Mouse (Mus musculus) forebrain, embryonic 12.5 days (tissue): ENCODE results near the gene Pfkm. TPM values are rescaled to one million over a fixed set of nuclear protein-coding genes. Genes with fewer than 3 reads are reported as not detected.

Source experiments
- ATAC-seq: fragments of 200-750 bp; cut with Nextera tagmentation; 2 replicates; pipeline ENCODE4 v1.8.0; 2017; ENCODE audit warnings: moderate TSS enrichment; ENCODE audit not compliant: low FRiP score
- H3K27ac ChIP-seq: fragments of 300-500 bp; sonication (generic); 2 replicates; pipeline ENCODE4 v1.5.1; 2016; ENCODE audit warnings: mild to moderate bottlenecking
- H3K27me3 ChIP-seq: fragments of 300-500 bp; sonication (generic); 2 replicates; pipeline ENCODE4 v1.6.1; 2016; ENCODE audit warnings: mild to moderate bottlenecking
- H3K36me3 ChIP-seq: fragments of 300-500 bp; sonication (generic); replicated peaks from 2 replicates; pipeline ENCODE4 v1.6.1; 2016; ENCODE audit warnings: mild to moderate bottlenecking
- H3K4me1 ChIP-seq: fragments of 300-500 bp; sonication (generic); 2 replicates; pipeline ENCODE4 v1.6.1; 2016
- H3K4me2 ChIP-seq: fragments of 300-500 bp; sonication (generic); 2 replicates; pipeline ENCODE4 v1.6.1; 2016; ENCODE audit warnings: mild to moderate bottlenecking, moderate library complexity
- H3K4me3 ChIP-seq: fragments of 300-500 bp; sonication (generic); replicated peaks from 2 replicates; pipeline ENCODE4 v1.5.1; 2016; ENCODE audit warnings: mild to moderate bottlenecking
- H3K9ac ChIP-seq: fragments of 300-500 bp; sonication (generic); 2 replicates; pipeline ENCODE4 v1.6.1; 2016; ENCODE audit warnings: mild to moderate bottlenecking
- H3K9me3 ChIP-seq: fragments of 300-500 bp; sonication (generic); 2 replicates; pipeline ENCODE4 v1.6.1; 2016
- WGBS: fragments of 180-500 bp; shearing (Covaris S2); methylation state at CpG from one replicate; pipeline ENCODE4 v1.1.7; 2016; 5-methylcytosine and 5-hydroxymethylcytosine counted together
- polyA plus RNA-seq: library from polyadenylated mRNA; unstranded; fragments of >200 nt; fragmentation: Nextera tagmentation; extraction: Ambion mirVana; gene quantifications from 2 replicates; pipeline ENCODE4 v1.2.1, GENCODE M21; 2016

The Pfkm gene
- polyA plus RNA-seq, 1 experiment from 2014 or later, result 52.5 TPM

GRCm38 (mm10) chr15:98131451-98131850 lies 39.1 kb downstream of the Pfkm start:
- no peak overlapping the region for H3K9ac ChIP-seq
- H3K27ac ChIP-seq, result no peak overlapping the region
- peaks cover 95% of the 10 kb centered on the region for H3K36me3 ChIP-seq
- H3K4me3 ChIP-seq, result no peak overlapping the region
- no peak overlapping the region for H3K4me2 ChIP-seq
- WGBS, result 93% methylated on average over 7 of the region's 7 CpGs
- H3K9me3 ChIP-seq, result no peaks in the 10 kb centered on the region
- no peaks in the 10 kb centered on the region for H3K4me1 ChIP-seq
- ATAC-seq, result no peak
- H3K27me3 ChIP-seq, result no peaks in the 10 kb centered on the region

GRCm38 (mm10) chr15:98131942-98132655 lies 39.7 kb downstream of the Pfkm start:
- Histone ChIP-seq H3K4me3 (no peak overlapping the region), H3K9ac (no peak overlapping the region), H3K4me1 (no peaks in the 10 kb centered on the region), H3K36me3 (peaks cover 95% of the 10 kb centered on the region), H3K27ac (no peak overlapping the region), H3K4me2 (no peak overlapping the region), H3K9me3 (no peaks in the 10 kb centered on the region), H3K27me3 (no peaks in the 10 kb centered on the region)
- ATAC-seq, result no peak
- 91% methylated on average over 15 of the region's 15 CpGs for WGBS

GRCm38 (mm10) chr15:98133471-98133870 lies 41.1 kb downstream of the Pfkm start:
- Histone ChIP-seq H3K27ac (no peak overlapping the region), H3K36me3 (peaks cover 91% of the 10 kb centered on the region), H3K27me3 (no peaks in the 10 kb centered on the region), H3K4me3 (no peak overlapping the region), H3K9me3 (no peaks in the 10 kb centered on the region), H3K4me1 (no peaks in the 10 kb centered on the region), H3K9ac (no peak overlapping the region), H3K4me2 (no peak overlapping the region)
- no peak for ATAC-seq
- 93% methylated on average over 3 of the region's 3 CpGs for WGBS

- H3K4me1 ChIP-seq, result no peaks in the 10 kb centered on the region
- H3K27me3 ChIP-seq, result no peaks in the 10 kb centered on the region
- peaks cover 85% of the 10 kb centered on the region for H3K36me3 ChIP-seq
- no peak overlapping the region for H3K9ac ChIP-seq
- H3K4me3 ChIP-seq, result no peak overlapping the region
- H3K9me3 ChIP-seq, result no peaks in the 10 kb centered on the region
- no peak overlapping the region for H3K27ac ChIP-seq
- no peak overlapping the region for H3K4me2 ChIP-seq
- ATAC-seq, result no peak
- 93% methylated on average over 4 of the region's 4 CpGs for WGBS
Observed at GRCm38 (mm10) chr15:98134034-98134433, 41.6 kb downstream of the Pfkm start.

- no peak overlapping the region for H3K9ac ChIP-seq
- no peak for ATAC-seq
Observed at GRCm38 (mm10) chr15:98134666-98135065, 42.3 kb downstream of the Pfkm start.

GRCm38 (mm10) chr15:98135671-98136070 lies 43.3 kb downstream of the Pfkm start:
- ATAC-seq, result no peak
- no peak overlapping the region for H3K27ac ChIP-seq
- no peak overlapping the region for H3K4me2 ChIP-seq
- H3K9ac ChIP-seq, result no peak overlapping the region
- no peaks in the 10 kb centered on the region for H3K4me1 ChIP-seq
- H3K4me3 ChIP-seq, result no peak overlapping the region
- peaks cover 86% of the 10 kb centered on the region for H3K36me3 ChIP-seq
- H3K27me3 ChIP-seq, result no peaks in the 10 kb centered on the region
- H3K9me3 ChIP-seq, result no peaks in the 10 kb centered on the region
- whole genome bisulfite sequencing, result 94% methylated on average over 13 of the region's 13 CpGs

More at GRCm38 (mm10) chr15:98134666-98135065, 42.3 kb downstream of the Pfkm start:
- H3K4me1 ChIP-seq, result no peaks in the 10 kb centered on the region
- H3K27ac ChIP-seq, result no peak overlapping the region
- no peaks in the 10 kb centered on the region for H3K9me3 ChIP-seq
- H3K27me3 ChIP-seq, result no peaks in the 10 kb centered on the region
- H3K4me2 ChIP-seq, result no peak overlapping the region
- peaks cover 88% of the 10 kb centered on the region for H3K36me3 ChIP-seq
- H3K4me3 ChIP-seq, result no peak overlapping the region
- 68% methylated on average over 3 of the region's 3 CpGs for WGBS

- Histone ChIP-seq H3K27me3 (no peaks in the 10 kb centered on the region), H3K4me3 (no peak overlapping the region), H3K9ac (no peak overlapping the region), H3K4me2 (no peak overlapping the region), H3K9me3 (no peaks in the 10 kb centered on the region), H3K4me1 (no peaks in the 10 kb centered on the region), H3K27ac (no peak overlapping the region), H3K36me3 (peaks cover 84% of the 10 kb centered on the region)
- no peak for ATAC-seq
- 94% methylated on average over 9 of the region's 9 CpGs for WGBS
Observed at GRCm38 (mm10) chr15:98136871-98137270, 44.5 kb downstream of the Pfkm start.

GRCm38 (mm10) chr15:98139763-98140162 lies 47.4 kb downstream of the Pfkm start:
- WGBS, result 82% methylated on average over 7 of the region's 7 CpGs
- no peak overlapping the region for H3K27ac ChIP-seq
- no peak for ATAC-seq
- H3K4me3 ChIP-seq, result no peak overlapping the region
- H3K36me3 ChIP-seq, result peaks cover 63% of the 10 kb centered on the region
- no peak overlapping the region for H3K4me2 ChIP-seq
- no peaks in the 10 kb centered on the region for H3K27me3 ChIP-seq
- no peaks in the 10 kb centered on the region for H3K9me3 ChIP-seq
- H3K9ac ChIP-seq, result no peak overlapping the region
- peaks cover 6% of the 10 kb centered on the region for H3K4me1 ChIP-seq

- 88% methylated on average over 5 of the region's 5 CpGs for WGBS
- no peak for ATAC-seq
Observed at GRCm38 (mm10) chr15:98140809-98141208, 48.4 kb downstream of the Pfkm start.

GRCm38 (mm10) chr15:98142515-98142914 lies 50.1 kb downstream of the Pfkm start:
- Histone ChIP-seq H3K9me3 (no peaks in the 10 kb centered on the region), H3K27me3 (no peaks in the 10 kb centered on the region), H3K4me2 (no peak overlapping the region), H3K4me1 (peaks cover 14% of the 10 kb centered on the region), H3K27ac (no peak overlapping the region), H3K4me3 (no peak overlapping the region), H3K36me3 (peaks cover 37% of the 10 kb centered on the region), H3K9ac (no peak overlapping the region)
- 84% methylated on average over 10 of the region's 10 CpGs for WGBS
- ATAC-seq, result no peak

More at GRCm38 (mm10) chr15:98140809-98141208, 48.4 kb downstream of the Pfkm start:
- Histone ChIP-seq H3K9me3 (no peaks in the 10 kb centered on the region), H3K4me2 (no peak overlapping the region), H3K27ac (no peak overlapping the region), H3K4me1 (peaks cover 10% of the 10 kb centered on the region), H3K9ac (no peak overlapping the region), H3K36me3 (peaks cover 53% of the 10 kb centered on the region), H3K4me3 (no peak overlapping the region), H3K27me3 (no peaks in the 10 kb centered on the region)

- H3K27me3 ChIP-seq, result no peaks in the 10 kb centered on the region
- ATAC-seq, result no peak; the same call in none of the 2 replicates
- 2% methylated on average over 29 of the region's 36 CpGs for WGBS
Observed at GRCm38 (mm10) chr15:98144861-98145507, 52.6 kb downstream of the Pfkm start.

GRCm38 (mm10) chr15:98145559-98146181 lies 53.3 kb downstream of the Pfkm start:
- Histone ChIP-seq H3K36me3 (peaks cover 17% of the 10 kb centered on the region), H3K9me3 (no peaks in the 10 kb centered on the region), H3K4me1 (peaks cover 14% of the 10 kb centered on the region), H3K4me3 (peak overlapping the region; percentile 85), H3K27me3 (no peaks in the 10 kb centered on the region), H3K4me2 (peak overlapping the region; percentile 88), H3K27ac (peak overlapping the region; percentile 54), H3K9ac (peak overlapping the region; percentile 93)
- under 1% methylated on average over 38 of the region's 38 CpGs for WGBS
- peak; percentile 98 for ATAC-seq

More at GRCm38 (mm10) chr15:98144861-98145507, 52.6 kb downstream of the Pfkm start:
- H3K4me1 ChIP-seq, result peaks cover 14% of the 10 kb centered on the region
- H3K4me2 ChIP-seq, result peak overlapping the region; percentile 88
- peaks cover 22% of the 10 kb centered on the region for H3K36me3 ChIP-seq
- peak overlapping the region; percentile 93 for H3K9ac ChIP-seq
- H3K27ac ChIP-seq, result no peak overlapping the region
- H3K4me3 ChIP-seq, result peak overlapping the region; percentile 85
- H3K9me3 ChIP-seq, result no peaks in the 10 kb centered on the region
